Mouse (Mus musculus) heart, adult 9 months (tissue): ENCODE measurements around the gene Ndufa4l2.

Source experiments
- DNase-seq, 2 experiments: peaks; one replicate each; pipeline ENCODE4 v3.0.0; 2022; ENCODE audit warnings: low spot score in 2 of 2

Ndufa4l2 gene

GRCm38 (mm10) chr10:127509837-127510701 is 4.7 kb upstream of the Ndufa4l2 start:
- DNase-seq, result no peak

- no peak for DNase-seq
Observed at GRCm38 (mm10) chr10:127510895-127511617, 3.7 kb upstream of the Ndufa4l2 start.

- DNase-seq, result no peak
Observed at GRCm38 (mm10) chr10:127511634-127512306, 3.0 kb upstream of the Ndufa4l2 start.

- no peak for DNase-seq
Observed at GRCm38 (mm10) chr10:127512307-127512666, 2.5 kb upstream of the Ndufa4l2 start.

- peak; percentile 82 to 94 for DNase-seq
Observed at GRCm38 (mm10) chr10:127512813-127513212, 2.0 kb upstream of the Ndufa4l2 start.

- DNase-seq, result no peak
Observed at GRCm38 (mm10) chr10:127513501-127514091, 1.2 kb upstream of the Ndufa4l2 start.

GRCm38 (mm10) chr10:127514111-127514698 is 562 bp upstream of the Ndufa4l2 start:
- no peak for DNase-seq

- DNase-seq, result no peak
Observed at GRCm38 (mm10) chr10:127515271-127515982, 660 bp downstream of the Ndufa4l2 start.

GRCm38 (mm10) chr10:127515983-127516459 is 1.3 kb downstream of the Ndufa4l2 start:
- no peak for DNase-seq

- DNase-seq, result peak; percentile 55 to 56
Observed at GRCm38 (mm10) chr10:127516576-127517260, 2.0 kb downstream of the Ndufa4l2 start.

GRCm38 (mm10) chr10:127517941-127518340 is 3.2 kb downstream of the Ndufa4l2 start:
- DNase-seq, result no peak

GRCm38 (mm10) chr10:127519041-127519701 is 4.4 kb downstream of the Ndufa4l2 start:
- no peak for DNase-seq

GRCm38 (mm10) chr10:127519903-127520713 is 5.3 kb downstream of the Ndufa4l2 start:
- no peak for DNase-seq

- no peak for DNase-seq
Observed at GRCm38 (mm10) chr10:127520714-127521357, 6.1 kb downstream of the Ndufa4l2 start.

- DNase-seq, result no peak
Observed at GRCm38 (mm10) chr10:127521611-127522080, 6.9 kb downstream of the Ndufa4l2 start.

GRCm38 (mm10) chr10:127522088-127522581 is 7.4 kb downstream of the Ndufa4l2 start, which contains the start of gene Shmt2:
Gene Shmt2 (minus strand): TSS chr10:127522444.
- peak; percentile 83 to 87 for DNase-seq

- no peak for DNase-seq
Observed at GRCm38 (mm10) chr10:127524646-127525255, 10.0 kb downstream of the Ndufa4l2 start.
